ENCODE assay signal across 8 mouse cellular contexts in genomic region chr17:34077549-34077948, GRCm38 (mm10). TPM values are rescaled to one million over a fixed set of nuclear protein-coding genes. Genes with fewer than 3 reads are reported as not detected.
A peak's percentile ranks its signal among the peaks of the same experiment; 100 is the strongest.
DNase-seq lines count a peak whose midpoint lies in the region; TF ChIP-seq lines count a peak whose summit lies in the region.
"Had no signal": no experiment of that assay in that cellular context is flagged by ENCODE, and none has a peak within 500 bp of the region (broad histone marks: within the 10 kb centered on the region; RNA-seq: fewer than 3 reads in every experiment).

No protein-coding gene starts in this region.

- no peaks in the 10 kb centered on the region for H3K36me3 ChIP-seq in ES-Bruce4 (ENCODE audit: control insufficient read depth, insufficient read depth, low read length, poor library complexity, severe bottlenecking)
- H3K36me3 ChIP-seq: lung, embryonic 15.5 days had no signal

- TF ChIP-seq EP300 in ES-Bruce4 (IDR thresholded peaks at IDR 0.05; ENCODE audit: insufficient read depth, low read depth, low read length) = no peak

- no peak for TF ChIP-seq POLR2A in ES-Bruce4 (IDR thresholded peaks at IDR 0.05; ENCODE audit: insufficient read depth, low read length)

- peaks cover 2% of the 10 kb centered on the region for H3K4me1 ChIP-seq in ES-Bruce4 (ENCODE audit: control insufficient read depth, insufficient read depth, low read length)
- H3K4me1 ChIP-seq: lung, embryonic 15.5 days had no signal

- H3K9ac ChIP-seq in ES-Bruce4 (ENCODE audit: low read depth, poor library complexity, severe bottlenecking) = no peak overlapping the region
- H3K9ac ChIP-seq: lung, embryonic 15.5 days had no signal

- H3K9me3 ChIP-seq in ES-Bruce4 (replicated peaks; ENCODE audit: control insufficient read depth, insufficient read depth, low read length, poor library complexity, severe bottlenecking) = no peaks in the 10 kb centered on the region
- H3K9me3 ChIP-seq: lung, embryonic 15.5 days had no signal

- peak; percentile 54 for TF ChIP-seq CTCF in ES-Bruce4 (IDR thresholded peaks at IDR 0.05; ENCODE audit: low read depth, low read length)

- no peaks in the 10 kb centered on the region for H3K27me3 ChIP-seq in ES-Bruce4 (ENCODE audit: control insufficient read depth, insufficient read depth, low read length, poor library complexity, severe bottlenecking)

- no peak overlapping the region for H3K4me3 ChIP-seq in ES-Bruce4 (ENCODE audit: low read depth, low read length)
- H3K4me3 ChIP-seq: lung, embryonic 15.5 days had no signal

- H3K27ac ChIP-seq in ES-Bruce4 (ENCODE audit: insufficient read depth, low read length) = no peak overlapping the region
- H3K27ac ChIP-seq: lung, embryonic 15.5 days had no signal

- DNase-seq in CD4-positive helper T cell, adult 2 months (ENCODE audit: low read depth, low spot score) = peak; percentile 82
- DNase-seq in c-Kit-negative CD71-positive TER-119-positive erythroid progenitor cells, embryonic 14.5 days (ENCODE audit: low read depth, low spot score) = peak; percentile 58
- peak; percentile 84 for DNase-seq in forelimb bud, embryonic 11.5 days (ENCODE audit: low read depth, low spot score)
- DNase-seq in kidney, postnatal 25 days = peak; percentile 74 to 89
- DNase-seq in lung, adult 18-20 months = peak; percentile 46 to 74
- DNase-seq in right cerebral cortex, postnatal 25 days = peak; percentile 40

RNA-seq across cellular contexts. Expression of gene H2-Oa, which starts 14.6 kb away (rescaled TPM):
- 1.4 TPM in 1 of 2 replicates, not detected in the other for polyA plus RNA-seq in ES-Bruce4 (2011; ENCODE audit: insufficient read depth, insufficient read length, low read depth, missing spikeins)

RNA-seq across cellular contexts. Expression of gene Col11a2, which starts 38.3 kb away (rescaled TPM):
- polyA plus RNA-seq in ES-Bruce4 (2011; ENCODE audit: insufficient read depth, insufficient read length, low read depth, missing spikeins) = 0.82 and 0.85 TPM in 2 replicates

RNA-seq across cellular contexts. Expression of gene H2-DMa, which starts 41.8 kb away (rescaled TPM):
- 5.9 and 8.3 TPM in 2 replicates for polyA plus RNA-seq in ES-Bruce4 (2011; ENCODE audit: insufficient read depth, insufficient read length, low read depth, missing spikeins)

RNA-seq across cellular contexts. Expression of gene Brd2, which starts 44.9 kb away (rescaled TPM):
- 190 and 199 TPM in 2 replicates for polyA plus RNA-seq in ES-Bruce4 (2011; ENCODE audit: insufficient read depth, insufficient read length, low read depth, missing spikeins)

RNA-seq across cellular contexts. Expression of gene Rxrb, which starts 45.9 kb away (rescaled TPM):
- polyA plus RNA-seq in ES-Bruce4 (2011; ENCODE audit: insufficient read depth, insufficient read length, low read depth, missing spikeins) = 37.7 and 38.2 TPM in 2 replicates
